Mouse (Mus musculus) layer of hippocampus, adult 8-10 months (tissue): ENCODE measurements around the gene Rtn4rl1. TPM values are rescaled to one million over a fixed set of nuclear protein-coding genes. Genes with fewer than 3 reads are reported as not detected.
A peak's percentile ranks its signal among the peaks of the same experiment; 100 is the strongest.

Experiments
- DNase-seq, 2 experiments: peaks; one replicate each; pipeline ENCODE4 v3.0.0; 2022; ENCODE audit warnings: low spot score in 2 of 2
- total RNA-seq, 4 experiments: library from RNA; stranded (reverse); gene quantifications; 2 replicates each; pipeline ENCODE4 v1.2.4; 2022

The Rtn4rl1 gene
- total RNA-seq, 4 experiments from 2014 or later = 80.7 to 110 (median 97.3) TPM

DNA sequence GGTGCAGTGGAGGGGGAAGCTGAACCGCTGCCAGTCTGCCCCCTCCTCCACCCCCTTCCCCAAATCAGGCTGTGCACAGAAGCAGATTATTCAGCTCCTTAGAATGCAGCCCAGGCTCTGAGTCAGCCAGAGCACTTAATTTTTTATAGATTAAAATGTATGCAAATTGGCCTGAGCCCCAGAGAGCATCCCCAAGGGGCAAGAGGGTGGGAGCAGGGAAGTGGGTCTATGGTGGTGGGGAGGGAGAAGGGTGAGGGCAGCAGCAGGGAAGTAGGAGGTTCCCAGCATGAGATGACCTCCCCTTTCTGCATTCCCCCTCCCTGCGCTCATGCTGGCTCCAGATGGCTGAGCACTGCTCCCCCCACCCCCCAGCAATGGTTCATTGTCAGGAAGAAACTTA, 8.6 kb upstream of the Rtn4rl1 start:
- DNase-seq = no peak

DNA sequence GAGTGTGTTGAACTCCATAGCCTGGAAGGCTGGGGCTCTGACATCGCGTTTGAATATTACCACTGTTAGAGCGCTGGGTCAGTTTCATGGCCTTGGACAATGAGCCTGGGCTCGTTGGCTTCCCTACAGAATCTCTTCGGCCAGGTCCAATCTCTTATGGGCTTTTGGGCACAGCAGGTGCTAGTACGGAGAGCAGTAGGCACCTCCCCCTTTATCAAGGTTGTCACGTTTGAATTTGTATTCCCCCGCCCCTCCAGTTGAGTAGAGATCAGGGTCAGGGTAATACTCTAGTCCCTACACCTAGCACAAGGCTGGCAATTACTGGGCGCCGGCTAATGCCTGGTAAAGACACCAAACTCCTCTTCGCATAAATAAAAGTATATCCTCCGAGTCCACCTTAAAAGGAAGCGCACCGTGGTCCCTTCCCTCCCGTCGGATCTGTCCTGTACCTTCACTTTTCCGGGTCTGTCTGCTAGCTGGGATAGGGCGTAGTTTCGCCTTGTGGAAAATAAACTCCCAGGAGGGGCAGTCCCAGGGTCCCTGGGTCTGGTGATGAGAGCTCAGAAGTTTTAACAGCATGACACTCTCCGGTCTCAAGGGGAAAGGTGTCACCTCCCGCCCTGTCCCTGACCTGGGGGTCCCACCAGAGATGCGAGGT, 3.7 kb upstream of the Rtn4rl1 start:
- DNase-seq = no peak

DNA sequence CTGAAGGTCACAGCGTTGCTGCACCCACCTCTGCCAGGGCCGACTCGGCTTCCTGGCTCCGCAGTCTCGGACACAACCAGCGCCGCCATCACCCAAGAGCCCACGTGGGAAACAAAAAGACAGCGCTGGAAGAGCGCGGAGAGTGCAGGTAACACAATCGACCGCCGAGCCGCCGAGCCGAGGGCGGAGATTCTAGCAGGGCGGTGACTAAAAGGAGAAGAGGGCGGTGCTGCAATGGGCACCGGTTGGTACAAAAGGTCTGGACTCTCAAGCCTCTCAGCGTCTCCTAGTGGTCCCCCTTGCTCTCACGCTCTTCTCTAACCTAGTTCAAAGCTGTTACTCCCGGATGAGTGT, 3.2 kb upstream of the Rtn4rl1 start:
- peak in 1 of 2 experiments; percentile 72 for DNase-seq

DNA sequence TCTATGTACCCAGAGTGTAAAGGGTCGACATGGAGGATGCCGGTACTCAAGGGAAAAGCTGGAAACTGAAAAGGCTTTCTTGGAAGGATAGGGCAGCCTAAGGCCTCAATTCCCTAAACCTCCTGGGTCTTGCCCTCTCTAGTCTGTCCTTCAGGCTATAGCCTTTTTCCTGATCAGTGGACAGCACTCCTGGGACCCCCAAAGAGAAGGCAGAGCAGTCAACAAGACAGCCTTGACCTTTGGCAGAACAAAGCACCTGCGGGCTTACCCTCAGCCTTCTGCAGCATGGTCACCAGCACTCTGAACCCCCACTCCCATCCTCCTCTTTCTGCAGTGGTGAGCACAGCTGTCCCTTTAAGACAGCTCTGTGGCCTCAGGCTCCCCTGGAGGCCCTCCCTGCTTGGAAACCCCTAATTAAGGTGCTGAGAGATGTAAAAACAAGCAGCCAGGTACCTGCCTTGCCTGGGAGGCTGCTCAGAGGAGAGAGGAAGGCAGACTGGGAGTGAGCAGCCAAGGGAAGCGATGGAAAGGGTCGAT, 2.6 kb upstream of the Rtn4rl1 start, which contains the start of gene Dph1:
TSS of gene Dph1 (minus strand) at position 337 of the 537 bp plus-strand sequence.
- no peak for DNase-seq

- DNase-seq = no peak
Measured at GRCm38 (mm10) chr11:75191841-75192240, 1.7 kb upstream of the Rtn4rl1 start.

- peak in 1 of 2 experiments; percentile 66 for DNase-seq
Measured at GRCm38 (mm10) chr11:75192336-75193214, 1.0 kb upstream of the Rtn4rl1 start.

DNA sequence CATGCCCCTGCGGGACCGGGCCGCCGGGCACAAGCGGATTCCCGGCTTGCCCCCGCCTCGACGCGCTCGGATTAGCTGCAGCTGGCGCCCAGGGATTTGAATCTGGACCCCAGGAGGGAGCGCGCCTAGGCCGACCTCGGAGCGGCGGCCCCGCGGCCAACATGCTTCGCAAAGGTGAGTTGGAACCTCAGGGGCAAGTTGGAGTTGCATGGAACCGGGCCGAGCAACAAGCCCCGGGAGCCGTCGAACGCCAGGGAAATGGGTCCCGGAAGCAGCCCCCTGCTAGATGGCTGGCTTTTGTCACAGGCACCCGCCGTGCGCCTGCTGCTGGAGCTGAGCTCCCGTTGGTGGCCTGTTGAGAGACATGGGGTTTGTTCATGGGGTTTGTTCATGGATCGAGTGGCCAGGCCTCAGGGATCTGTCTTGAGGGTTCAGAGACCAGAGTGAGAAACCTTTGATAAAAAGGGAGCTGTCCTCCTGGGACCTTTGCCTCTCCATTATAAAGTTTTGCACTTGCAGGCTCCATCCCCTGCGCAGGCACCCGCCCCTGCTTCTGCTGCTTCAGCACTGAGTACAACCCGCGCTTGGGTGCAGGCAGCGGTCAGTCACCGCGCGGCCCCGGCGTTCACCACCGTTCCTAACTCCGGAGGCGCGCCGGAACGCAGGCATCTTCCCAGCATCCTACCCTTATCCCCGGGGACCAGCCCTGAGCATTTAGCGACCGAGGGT, 702 bp downstream of the Rtn4rl1 start:
- no peak for DNase-seq

DNA sequence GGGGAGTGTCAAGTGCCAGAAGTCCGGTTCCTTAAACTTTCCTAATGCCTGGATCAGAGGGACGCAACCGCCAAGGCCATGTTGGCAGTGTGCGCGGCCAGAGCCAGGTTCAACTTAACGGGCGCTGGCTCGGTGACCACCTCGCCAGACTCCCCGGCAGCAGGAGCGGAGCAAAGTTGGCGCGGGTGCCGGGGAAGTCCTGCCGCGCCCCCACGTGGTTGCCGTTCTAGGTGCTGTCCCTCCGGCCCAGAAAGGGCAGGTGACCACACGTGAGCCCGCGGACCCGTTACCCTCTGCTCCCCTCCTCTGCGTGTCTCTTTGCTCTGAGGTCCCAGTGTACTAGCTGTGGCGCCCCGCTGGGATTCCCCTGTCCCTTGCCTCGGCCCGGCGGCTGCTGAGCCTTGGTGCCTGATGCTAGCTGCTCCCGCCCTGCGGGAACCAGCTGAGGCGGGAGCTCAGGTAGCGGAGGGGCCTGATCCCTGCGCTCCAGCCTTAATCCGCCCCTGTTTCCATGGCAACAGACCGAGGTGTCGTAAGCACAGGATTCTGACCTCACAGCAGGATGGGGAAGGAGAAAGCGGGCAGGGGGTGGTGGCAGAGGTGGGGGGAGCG, 1.4 kb downstream of the Rtn4rl1 start:
- DNase-seq = no peak

- no peak for DNase-seq
Measured at GRCm38 (mm10) chr11:75196131-75196530, 2.5 kb downstream of the Rtn4rl1 start.

DNA sequence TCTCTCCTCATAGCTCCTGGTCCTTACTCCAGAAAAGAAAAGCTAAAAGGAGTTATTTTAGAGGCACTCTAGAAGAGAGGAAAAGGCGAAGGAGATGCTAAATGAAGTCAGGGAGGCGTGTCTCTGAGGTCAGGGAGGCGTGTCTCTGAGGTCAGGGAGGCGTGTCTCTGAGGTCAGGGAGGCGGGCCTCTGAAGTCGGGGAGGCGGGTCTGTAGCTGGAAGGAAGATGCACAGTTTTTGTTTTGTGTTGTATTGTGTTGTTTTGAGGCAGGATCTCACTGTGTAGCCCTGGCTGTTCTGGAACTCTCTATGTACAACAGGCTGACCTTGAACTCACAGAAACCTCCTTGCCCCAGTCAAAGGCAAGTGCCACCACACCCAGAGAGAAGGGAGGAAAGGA, 4.4 kb downstream of the Rtn4rl1 start:
- no peak for DNase-seq

- no peak for DNase-seq
Measured at GRCm38 (mm10) chr11:75198792-75199191, 5.2 kb downstream of the Rtn4rl1 start.

GRCm38 (mm10) chr11:75199951-75200350, 6.4 kb downstream of the Rtn4rl1 start:
- DNase-seq = no peak

DNA sequence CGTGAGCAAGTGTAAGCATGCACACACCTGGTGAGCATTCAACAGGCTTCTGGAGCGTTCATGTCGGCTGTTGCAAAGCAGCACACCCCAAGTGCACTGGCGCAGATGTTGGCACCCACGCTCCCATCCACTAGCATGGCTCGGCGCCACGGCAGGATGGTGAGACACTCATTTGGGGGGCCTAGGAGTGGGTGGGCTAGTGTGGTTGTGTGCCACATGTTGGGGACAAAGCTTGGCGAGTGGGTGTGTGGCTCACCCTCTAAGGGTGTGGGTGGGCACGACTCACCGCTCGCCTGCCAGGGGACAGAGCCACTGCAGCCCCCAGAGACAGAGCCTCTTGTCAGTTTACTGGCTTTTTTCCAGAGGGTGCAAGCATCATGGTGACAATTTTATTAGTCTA, 7.4 kb downstream of the Rtn4rl1 start:
- peak; percentile 68 to 72 for DNase-seq

DNA sequence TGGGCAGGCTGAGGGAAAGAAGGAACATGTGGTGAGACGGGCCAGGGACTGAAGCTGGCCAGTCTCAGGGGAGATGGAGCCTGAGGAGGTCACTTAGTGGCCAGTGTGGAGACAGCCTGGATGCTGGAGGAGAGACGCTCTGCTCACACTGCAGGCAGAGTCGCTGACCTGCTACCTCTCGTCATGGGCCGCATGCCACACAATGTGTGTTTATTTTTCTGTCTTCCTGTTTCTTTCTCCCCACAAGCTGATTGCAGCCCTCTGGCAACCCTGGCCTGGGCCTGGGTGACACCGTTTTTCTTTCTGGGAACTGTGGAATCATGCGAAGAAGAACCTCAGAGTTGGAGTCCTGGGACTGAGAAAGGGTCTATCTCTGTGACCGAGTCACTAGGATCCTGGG, 8.1 kb downstream of the Rtn4rl1 start:
- DNase-seq = no peak

DNA sequence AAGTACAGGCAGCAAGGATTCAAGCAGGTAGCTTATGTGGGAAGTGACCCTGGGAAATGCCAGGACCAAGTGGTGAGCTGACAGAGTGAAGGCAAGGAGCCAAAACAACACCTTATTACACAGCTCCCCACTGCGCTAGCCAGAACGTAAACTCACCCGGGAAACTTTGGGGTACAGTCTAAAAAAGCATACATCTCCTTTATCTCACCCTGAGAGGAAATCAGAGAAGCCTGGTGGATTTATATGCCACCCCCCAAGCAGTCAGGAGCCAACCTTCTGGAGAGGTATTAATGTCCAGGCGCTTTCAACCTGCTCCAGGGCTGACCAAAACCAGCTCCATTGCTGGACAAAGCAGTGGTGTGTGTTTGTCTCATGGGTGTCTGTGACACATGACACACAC, 10.3 kb downstream of the Rtn4rl1 start:
- no peak for DNase-seq

DNA sequence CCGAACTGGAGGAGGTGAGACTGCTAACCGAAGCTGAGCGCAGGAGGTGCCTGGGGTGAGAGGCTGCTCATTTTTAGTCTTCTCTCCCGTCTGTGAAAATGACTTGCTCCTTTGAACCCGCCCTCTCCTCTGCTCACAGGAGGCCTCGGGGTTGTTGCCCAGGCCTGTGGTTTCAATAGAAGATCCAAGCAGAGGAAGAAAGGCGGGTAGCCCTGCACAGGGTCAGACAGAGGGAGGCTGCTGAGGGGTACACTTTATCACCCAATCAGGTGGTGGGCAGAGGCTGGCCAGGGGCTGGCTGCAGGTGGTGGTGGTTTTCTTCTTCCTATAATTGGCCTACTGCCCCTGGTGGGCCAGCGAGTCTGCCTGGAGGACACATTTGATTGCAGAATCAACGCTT, 10.9 kb downstream of the Rtn4rl1 start:
- no peak for DNase-seq

DNA sequence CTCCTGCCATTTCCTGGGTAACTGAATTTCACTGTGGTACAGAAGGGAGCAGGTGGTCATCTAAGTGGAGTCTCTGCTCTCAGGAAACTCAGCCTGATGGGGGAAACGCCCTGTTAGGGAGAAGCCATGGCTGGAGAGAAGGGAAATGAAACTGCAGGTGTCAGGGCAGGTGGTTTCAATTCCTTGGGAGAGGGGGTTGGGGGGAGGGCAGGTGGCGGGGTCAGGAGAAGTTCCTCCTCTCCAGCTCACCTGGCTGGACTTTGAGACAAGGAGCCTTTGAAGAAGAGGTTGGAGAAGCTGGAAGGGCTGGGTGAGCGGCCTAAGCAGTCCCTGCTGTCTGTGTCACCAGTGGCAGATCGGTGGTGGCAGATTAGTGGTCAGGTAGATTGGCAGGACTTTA, 12.8 kb downstream of the Rtn4rl1 start:
- DNase-seq = no peak

GRCm38 (mm10) chr11:75209363-75209762, 15.8 kb downstream of the Rtn4rl1 start:
- no peak for DNase-seq

DNA sequence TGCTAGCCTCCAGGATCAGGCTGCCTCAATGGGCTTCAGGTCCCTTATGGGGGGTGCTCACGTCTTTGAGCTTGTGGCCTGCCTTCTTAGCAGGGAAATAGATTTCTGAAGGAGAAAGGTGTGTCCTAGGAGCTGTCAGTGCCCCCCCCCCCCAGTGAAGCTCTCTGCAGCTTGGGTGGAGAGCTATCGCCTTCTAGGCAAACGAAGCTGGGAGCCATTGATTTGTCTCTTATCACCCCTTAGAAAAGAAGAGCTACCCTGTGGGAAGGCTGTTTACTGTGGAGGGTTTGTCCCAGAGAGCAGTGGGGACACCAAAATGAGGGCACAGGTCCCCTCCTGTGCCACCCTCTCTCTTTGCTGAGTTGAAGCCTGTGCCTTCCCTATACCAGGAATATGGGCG, 16.5 kb downstream of the Rtn4rl1 start:
- DNase-seq = no peak

DNA sequence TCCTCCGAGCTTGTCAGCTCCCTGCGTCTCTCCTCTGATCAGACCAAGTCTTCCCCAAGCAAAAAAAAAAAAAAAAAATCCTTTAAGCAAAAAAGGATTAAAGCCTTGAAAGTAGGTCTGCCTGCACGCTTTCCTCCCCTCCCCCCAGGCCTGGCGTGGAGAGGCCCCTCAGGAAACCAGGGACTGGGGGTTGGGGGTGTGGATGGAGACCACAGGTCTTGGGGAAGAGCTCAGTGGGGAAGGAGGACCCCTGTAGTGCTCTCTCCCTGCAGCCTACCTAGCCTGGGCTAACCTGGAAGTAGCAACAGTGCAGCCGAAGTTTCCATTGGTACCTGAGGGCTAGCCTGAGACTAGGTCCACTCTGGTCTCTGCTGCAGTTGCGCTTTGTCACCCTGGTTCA, 17.2 kb downstream of the Rtn4rl1 start:
- no peak for DNase-seq

DNA sequence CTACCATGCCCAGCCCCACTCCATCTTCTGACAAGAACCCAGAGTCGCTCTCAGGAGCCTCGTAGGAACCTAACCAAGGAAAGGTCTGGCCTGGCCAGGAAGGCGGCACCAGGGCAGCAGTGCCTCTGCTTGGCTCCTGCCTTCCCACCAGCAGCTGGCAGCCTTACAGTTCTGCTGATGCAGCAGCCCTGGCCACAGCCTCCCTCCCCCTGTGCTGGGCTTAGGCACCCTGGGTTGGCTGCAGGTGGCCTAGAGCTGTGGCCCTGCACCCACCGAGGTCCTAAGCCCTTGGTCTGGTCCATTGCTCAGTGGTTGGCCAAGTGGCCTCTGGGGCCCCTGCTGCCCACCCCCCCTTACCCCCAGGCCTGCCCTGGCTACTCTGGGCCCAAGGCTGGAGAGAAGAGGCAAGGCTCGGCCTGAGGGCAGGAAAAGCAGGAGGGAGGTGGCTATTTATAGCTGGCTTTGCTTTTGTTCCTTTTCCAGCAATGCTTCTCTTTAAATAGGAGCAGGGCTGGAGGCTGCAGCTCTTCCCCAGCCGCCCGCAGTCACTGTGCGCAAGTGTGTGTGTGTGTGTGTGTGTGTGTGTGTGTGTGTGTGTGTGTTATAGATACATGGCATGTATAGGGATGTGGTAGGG, 18.6 kb downstream of the Rtn4rl1 start:
- DNase-seq = no peak
